Mouse (Mus musculus): Measurements from ENCODE around the gene Vmn1r228. TPM values are rescaled to one million over a fixed set of nuclear protein-coding genes. Genes with fewer than 3 reads are reported as not detected.

Vmn1r228 gene
- total RNA-seq (2021), result not detected
- long read RNA-seq, experiment 1, result 0 reads
- long read RNA-seq, experiment 2, result 0 reads

DNA sequence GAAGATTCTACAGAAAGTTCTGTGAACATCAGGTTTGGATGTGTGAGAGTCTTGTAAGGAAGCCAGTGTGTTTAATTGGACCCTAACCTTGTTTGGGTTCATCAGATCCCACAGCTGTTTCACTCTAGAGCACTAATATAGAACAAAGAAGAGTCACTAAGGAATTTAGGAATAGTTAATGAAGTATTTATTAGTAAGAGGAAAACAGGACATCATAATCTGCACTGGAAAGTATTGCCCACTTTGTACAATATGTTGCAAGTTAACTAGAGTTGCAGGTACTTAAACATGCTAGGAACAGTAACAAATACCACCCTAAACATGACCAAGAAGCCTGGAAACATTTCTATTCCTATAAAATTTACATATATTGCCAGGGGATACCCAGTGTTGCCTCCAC is at the start of gene Vmn1r228:
Gene Vmn1r228 (minus strand): TSS at position 101 of the 400 bp plus-strand sequence.
- no peak for DNase-seq (ENCODE audit: low spot score)

DNA sequence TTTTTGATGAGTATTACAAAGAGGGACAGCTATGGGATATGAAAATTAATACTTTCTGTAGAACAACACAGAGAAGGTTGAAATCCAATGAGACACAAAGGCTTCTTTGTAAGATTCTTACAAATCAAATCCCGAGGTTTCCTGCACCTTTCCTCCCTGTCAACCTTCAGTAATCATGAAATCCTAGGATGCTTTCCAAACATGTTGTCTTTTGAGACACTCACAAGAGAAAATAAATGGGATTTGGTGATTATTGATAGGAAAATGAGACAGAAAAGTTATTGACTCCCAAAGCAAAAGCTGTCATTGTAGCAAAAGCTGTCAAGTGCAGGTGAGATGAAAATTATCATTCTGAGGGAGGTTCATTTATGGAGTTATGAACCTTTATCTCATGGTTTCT is 25.3 kb upstream of the Vmn1r228 start, which contains the start of gene Vmn1r229:
Gene Vmn1r229 (plus strand): TSS at position 301 of the 400 bp plus-strand sequence.
- no peak for DNase-seq (ENCODE audit: low spot score)

DNA sequence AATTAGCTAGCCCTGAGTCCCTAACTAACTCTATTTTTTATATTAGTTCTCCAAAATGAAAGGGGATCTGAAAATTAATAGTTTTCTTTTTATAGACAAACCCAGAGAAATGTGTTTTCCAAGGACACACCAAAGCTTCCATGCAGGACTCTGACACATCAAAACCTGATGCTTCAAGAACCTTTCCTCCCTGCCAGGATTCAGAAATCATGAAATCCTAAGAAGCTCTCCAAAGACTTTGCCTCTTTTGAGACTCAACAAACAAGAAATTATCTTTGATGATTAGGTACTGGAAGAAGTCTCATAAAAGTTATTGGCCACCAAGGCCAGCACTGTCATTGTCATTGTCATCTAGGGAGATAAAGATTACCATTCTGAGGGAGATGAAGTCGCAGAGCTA is 56.4 kb downstream of the Vmn1r228 start, which contains the start of gene Vmn1r227:
Gene Vmn1r227 (plus strand): TSS at position 301 of the 400 bp plus-strand sequence.
- no peak for DNase-seq (ENCODE audit: low spot score)

Other genes starting within 250 kb of the Vmn1r228 start
- gene Vmn2r109, start 221.4 kb downstream of the Vmn1r228 start, total RNA-seq (2021), result not detected
- gene Vmn2r110, start 189.7 kb downstream of the Vmn1r228 start, total RNA-seq (2021), result not detected
- gene Fpr-rs3, start 161.3 kb downstream of the Vmn1r228 start, total RNA-seq (2021), result not detected
- gene Vmn1r226, start 103.3 kb downstream of the Vmn1r228 start, total RNA-seq (2021), result not detected
- gene Vmn1r227, start 56.3 kb downstream of the Vmn1r228 start, total RNA-seq (2021), result not detected
- gene Vmn1r229, start 25.4 kb upstream of the Vmn1r228 start, total RNA-seq (2021), result not detected
- not detected for gene Vmn1r230, start 54.3 kb upstream of the Vmn1r228 start, total RNA-seq (2021)
- not detected for gene Vmn1r231, start 118.9 kb upstream of the Vmn1r228 start, total RNA-seq (2021)
- gene Vmn1r232, start 133.6 kb upstream of the Vmn1r228 start, total RNA-seq (2021), result not detected
- 100 to 1,000 TPM in 1 of 2 experiments, 10 to 100 TPM in 1; 94.8 to 112 TPM for gene Ppp2r1a, start 159.2 kb upstream of the Vmn1r228 start, total RNA-seq (2021)
- gene Vmn1r233, start 210.3 kb upstream of the Vmn1r228 start, total RNA-seq (2021), result not detected
- gene Zfp160, start 222.7 kb upstream of the Vmn1r228 start, total RNA-seq (2021), result 1 to 10 TPM; 5.6 to 6.6 TPM

Measured in gastrocnemius, adult 18-20 months (tissue).